Mouse (Mus musculus): ENCODE results near the gene Coro1b. TPM values are rescaled to one million over a fixed set of nuclear protein-coding genes. Genes with fewer than 3 reads are reported as not detected.

Coro1b gene
- polyA plus RNA-seq, 1 experiment from 2014 or later: 105 TPM

- peak overlapping the region; percentile 64 for H3K27ac ChIP-seq (replicated peaks; ENCODE audit: low read depth, low read length)
- WGBS: 3% methylated on average over 8 of the region's 8 CpGs
- H3K9ac ChIP-seq (replicated peaks; ENCODE audit: low read length): peak overlapping the region; percentile 81
- H3K4me3 ChIP-seq (replicated peaks; ENCODE audit: low read depth, low read length): peak overlapping the region; percentile 80
- DNase-seq: no peak
- no peaks in the 10 kb centered on the region for H3K27me3 ChIP-seq (ENCODE audit: control insufficient read depth, insufficient read depth, low read length)
- H3K36me3 ChIP-seq (ENCODE audit: control insufficient read depth, insufficient read depth, low read length): peaks cover 30% of the 10 kb centered on the region
- peak overlapping the region; percentile 86 for H3K4me2 ChIP-seq (ENCODE audit: low read length)
- H3K9me3 ChIP-seq (ENCODE audit: control insufficient read depth, low read length): 0 out of 2 replicates have a peak, but pooled peaks cover 4% of the 10 kb centered on the region
- H3K4me1 ChIP-seq (ENCODE audit: control insufficient read depth, insufficient read depth, low read length): peaks cover 15% of the 10 kb centered on the region; the same call in 1 of the 2 replicates
- no peak for ATAC-seq (ENCODE audit: low FRiP score, low TSS enrichment)
Observed at GRCm38 (mm10) chr19:4148819-4149218, 400 bp downstream of the Coro1b start.

GRCm38 (mm10) chr19:4149283-4149682 lies 864 bp downstream of the Coro1b start:
- Histone ChIP-seq H3K9me3 (ENCODE audit: control insufficient read depth, low read length) (0 out of 2 replicates have a peak, but pooled peaks cover 4% of the 10 kb centered on the region), H3K9ac (replicated peaks; ENCODE audit: low read length) (peak overlapping the region; percentile 81), H3K4me2 (ENCODE audit: low read length) (peak overlapping the region; percentile 86), H3K4me3 (replicated peaks; ENCODE audit: low read depth, low read length) (peak overlapping the region; percentile 80), H3K27ac (replicated peaks; ENCODE audit: low read depth, low read length) (no peak overlapping the region), H3K36me3 (ENCODE audit: control insufficient read depth, insufficient read depth, low read length) (peaks cover 32% of the 10 kb centered on the region), H3K4me1 (ENCODE audit: control insufficient read depth, insufficient read depth, low read length) (peaks cover 15% of the 10 kb centered on the region; the same call in 1 of the 2 replicates), H3K27me3 (ENCODE audit: control insufficient read depth, insufficient read depth, low read length) (no peaks in the 10 kb centered on the region)
- 90% methylated on average over 11 of the region's 11 CpGs for WGBS
- no peak for ATAC-seq (ENCODE audit: low FRiP score, low TSS enrichment)
- no peak for DNase-seq

GRCm38 (mm10) chr19:4149764-4150461 lies 1.5 kb downstream of the Coro1b start:
- Histone ChIP-seq H3K9ac (replicated peaks; ENCODE audit: low read length) (no peak overlapping the region), H3K36me3 (ENCODE audit: control insufficient read depth, insufficient read depth, low read length) (peaks cover 32% of the 10 kb centered on the region), H3K9me3 (ENCODE audit: control insufficient read depth, low read length) (0 out of 2 replicates have a peak, but pooled peaks cover 4% of the 10 kb centered on the region), H3K4me3 (replicated peaks; ENCODE audit: low read depth, low read length) (0 out of 2 replicates have a peak overlapping the region, but pooled peaks have one; percentile 2), H3K4me1 (ENCODE audit: control insufficient read depth, insufficient read depth, low read length) (peaks cover 15% of the 10 kb centered on the region; the same call in 1 of the 2 replicates), H3K27me3 (ENCODE audit: control insufficient read depth, insufficient read depth, low read length) (no peaks in the 10 kb centered on the region), H3K27ac (replicated peaks; ENCODE audit: low read depth, low read length) (no peak overlapping the region), H3K4me2 (ENCODE audit: low read length) (peak overlapping the region; percentile 86; the same call in 1 of the 2 replicates)
- DNase-seq: no peak
- no peak for ATAC-seq (ENCODE audit: low FRiP score, low TSS enrichment)
- 95% methylated on average over 17 of the region's 17 CpGs for WGBS

- Histone ChIP-seq H3K27ac (replicated peaks; ENCODE audit: low read depth, low read length) (no peak overlapping the region), H3K4me1 (ENCODE audit: control insufficient read depth, insufficient read depth, low read length) (peaks cover 15% of the 10 kb centered on the region; the same call in 1 of the 2 replicates), H3K27me3 (ENCODE audit: control insufficient read depth, insufficient read depth, low read length) (no peaks in the 10 kb centered on the region), H3K4me2 (ENCODE audit: low read length) (no peak overlapping the region), H3K36me3 (ENCODE audit: control insufficient read depth, insufficient read depth, low read length) (peaks cover 39% of the 10 kb centered on the region), H3K4me3 (replicated peaks; ENCODE audit: low read depth, low read length) (no peak overlapping the region), H3K9ac (replicated peaks; ENCODE audit: low read length) (no peak overlapping the region), H3K9me3 (ENCODE audit: control insufficient read depth, low read length) (0 out of 2 replicates have a peak, but pooled peaks cover 2% of the 10 kb centered on the region)
- no peak for DNase-seq
- WGBS: 91% methylated on average over 22 of the region's 22 CpGs
- ATAC-seq (ENCODE audit: low FRiP score, low TSS enrichment): no peak
Observed at GRCm38 (mm10) chr19:4150567-4151487, 2.4 kb downstream of the Coro1b start.

GRCm38 (mm10) chr19:4151488-4151860 lies 3.1 kb downstream of the Coro1b start:
- WGBS: 75% methylated on average over 5 of the region's 5 CpGs
- Histone ChIP-seq H3K9me3 (ENCODE audit: control insufficient read depth, low read length) (no peaks in the 10 kb centered on the region), H3K36me3 (ENCODE audit: control insufficient read depth, insufficient read depth, low read length) (peaks cover 45% of the 10 kb centered on the region), H3K27ac (replicated peaks; ENCODE audit: low read depth, low read length) (no peak overlapping the region), H3K4me1 (ENCODE audit: control insufficient read depth, insufficient read depth, low read length) (peaks cover 15% of the 10 kb centered on the region; the same call in 1 of the 2 replicates), H3K9ac (replicated peaks; ENCODE audit: low read length) (no peak overlapping the region), H3K27me3 (ENCODE audit: control insufficient read depth, insufficient read depth, low read length) (no peaks in the 10 kb centered on the region), H3K4me2 (ENCODE audit: low read length) (no peak overlapping the region), H3K4me3 (replicated peaks; ENCODE audit: low read depth, low read length) (no peak overlapping the region)
- ATAC-seq (ENCODE audit: low FRiP score, low TSS enrichment) (no peak), DNase-seq (no peak)

GRCm38 (mm10) chr19:4151898-4152297 lies 3.5 kb downstream of the Coro1b start:
- H3K9ac ChIP-seq (replicated peaks; ENCODE audit: low read length): no peak overlapping the region
- ATAC-seq (ENCODE audit: low FRiP score, low TSS enrichment) (no peak), DNase-seq (no peak)
- no peak overlapping the region for H3K4me3 ChIP-seq (replicated peaks; ENCODE audit: low read depth, low read length)
- WGBS: 93% methylated on average over 5 of the region's 5 CpGs
- peaks cover 49% of the 10 kb centered on the region for H3K36me3 ChIP-seq (ENCODE audit: control insufficient read depth, insufficient read depth, low read length)
- H3K4me2 ChIP-seq (ENCODE audit: low read length): no peak overlapping the region
- H3K27me3 ChIP-seq (ENCODE audit: control insufficient read depth, insufficient read depth, low read length): no peaks in the 10 kb centered on the region
- no peaks in the 10 kb centered on the region for H3K9me3 ChIP-seq (ENCODE audit: control insufficient read depth, low read length)
- no peak overlapping the region for H3K27ac ChIP-seq (replicated peaks; ENCODE audit: low read depth, low read length)
- H3K4me1 ChIP-seq (ENCODE audit: control insufficient read depth, insufficient read depth, low read length): peaks cover 15% of the 10 kb centered on the region; the same call in 1 of the 2 replicates

- Histone ChIP-seq H3K27me3 (ENCODE audit: control insufficient read depth, insufficient read depth, low read length) (no peaks in the 10 kb centered on the region), H3K4me3 (replicated peaks; ENCODE audit: low read depth, low read length) (no peak overlapping the region), H3K4me2 (ENCODE audit: low read length) (no peak overlapping the region), H3K27ac (replicated peaks; ENCODE audit: low read depth, low read length) (no peak overlapping the region), H3K9ac (replicated peaks; ENCODE audit: low read length) (no peak overlapping the region), H3K9me3 (ENCODE audit: control insufficient read depth, low read length) (no peaks in the 10 kb centered on the region), H3K36me3 (ENCODE audit: control insufficient read depth, insufficient read depth, low read length) (peaks cover 57% of the 10 kb centered on the region), H3K4me1 (ENCODE audit: control insufficient read depth, insufficient read depth, low read length) (peaks cover 13% of the 10 kb centered on the region; the same call in 1 of the 2 replicates)
- WGBS: 90% methylated on average over 8 of the region's 8 CpGs
- ATAC-seq (ENCODE audit: low FRiP score, low TSS enrichment) (no peak), DNase-seq (no peak)
Observed at GRCm38 (mm10) chr19:4152445-4153231, 4.2 kb downstream of the Coro1b start.

- no peaks in the 10 kb centered on the region for H3K27me3 ChIP-seq (ENCODE audit: control insufficient read depth, insufficient read depth, low read length)
- H3K4me2 ChIP-seq (ENCODE audit: low read length): no peak within 1 kb of the TSS
- H3K4me3 ChIP-seq (replicated peaks; ENCODE audit: low read depth, low read length): no peak within 1 kb of the TSS
- H3K27ac ChIP-seq (replicated peaks; ENCODE audit: low read depth, low read length): no peak within 1 kb of the TSS
- peaks cover 8% of the 10 kb centered on the region; the same call in 1 of the 2 replicates for H3K4me1 ChIP-seq (ENCODE audit: control insufficient read depth, insufficient read depth, low read length)
- ATAC-seq (ENCODE audit: low FRiP score, low TSS enrichment): no peak
- H3K9me3 ChIP-seq (ENCODE audit: control insufficient read depth, low read length): no peaks in the 10 kb centered on the region
- peaks cover 63% of the 10 kb centered on the region for H3K36me3 ChIP-seq (ENCODE audit: control insufficient read depth, insufficient read depth, low read length)
- no peak within 1 kb of the TSS for H3K9ac ChIP-seq (replicated peaks; ENCODE audit: low read length)
- DNase-seq: no peak
- 81% methylated on average over 11 of the region's 11 CpGs for WGBS
Observed at GRCm38 (mm10) chr19:4153232-4153654, 4.8 kb downstream of the Coro1b start, which contains the start of gene Ptprcap. TSS of gene Ptprcap (plus strand) at chr19:4153604.

Measured in midbrain, embryonic 14.5 days (tissue).